Mouse (Mus musculus): ENCODE results near the gene Tex14.
A peak's percentile ranks its signal among the peaks of the same experiment; 100 is the strongest.
"Not testable (repeated sequence)": the region's sequence is repeated elsewhere in the genome, so short reads cannot be mapped to it uniquely, and the experiment has no call there.

Tex14 gene

DNA sequence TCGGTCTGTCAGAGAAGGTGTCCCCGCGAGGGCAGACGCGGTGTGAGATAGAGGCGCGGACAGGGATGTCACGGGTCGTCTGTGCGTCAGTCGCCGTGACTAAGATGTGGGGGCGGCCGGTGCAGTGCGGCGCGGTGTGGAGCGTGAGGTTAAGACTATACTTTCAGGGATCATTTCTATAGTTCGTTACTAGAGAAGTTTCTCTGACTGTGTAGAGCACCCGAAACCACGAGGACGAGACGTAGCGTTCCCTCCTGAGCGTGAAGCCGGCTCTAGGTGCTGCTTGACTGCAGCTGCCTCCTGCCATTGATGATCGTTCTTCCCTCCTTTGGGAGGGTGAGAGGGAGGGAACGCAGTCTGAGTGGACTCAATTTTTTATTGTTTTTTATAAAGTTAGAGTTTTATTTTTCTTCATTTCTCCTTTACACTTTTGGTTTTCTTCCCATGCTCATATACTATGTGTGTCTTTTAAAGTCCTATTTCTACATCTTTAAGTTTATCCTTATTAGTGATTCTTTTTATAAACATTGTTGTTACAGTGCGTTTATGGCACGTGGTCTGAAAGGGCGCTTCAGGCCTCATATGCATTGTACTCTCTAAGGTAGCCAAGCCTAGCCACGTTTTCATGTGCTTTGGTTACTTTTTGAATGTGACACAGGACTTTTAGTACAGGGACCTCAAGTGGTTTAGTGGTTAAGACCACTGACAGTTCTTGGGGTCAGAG lies 43.8 kb downstream of the Tex14 start:
- peak; percentile 56 for DNase-seq (ENCODE audit: low spot score)

DNA sequence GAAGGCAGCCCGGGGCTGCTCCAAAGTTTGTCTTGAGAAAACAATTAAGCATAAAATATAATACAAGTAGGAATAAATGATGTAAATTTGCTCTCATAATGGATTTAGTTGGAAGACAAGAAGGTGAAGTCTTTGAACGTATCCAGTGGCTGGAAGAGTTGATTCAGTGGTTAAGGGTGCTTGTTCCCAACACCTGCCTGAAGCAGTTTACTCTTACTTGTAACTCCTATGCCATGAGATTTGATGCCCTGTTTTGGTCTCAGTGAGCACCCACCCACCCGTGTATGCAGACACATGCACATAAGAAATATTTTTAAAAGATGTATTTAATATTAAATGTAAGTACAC lies 44.3 kb downstream of the Tex14 start:
- DNase-seq (ENCODE audit: low spot score): no peak

- not testable (repeated sequence) for DNase-seq (ENCODE audit: low spot score)
These were observed 45.0 kb downstream of the Tex14 start for GRCm38 (mm10) chr11:87449847-87450246.

DNA sequence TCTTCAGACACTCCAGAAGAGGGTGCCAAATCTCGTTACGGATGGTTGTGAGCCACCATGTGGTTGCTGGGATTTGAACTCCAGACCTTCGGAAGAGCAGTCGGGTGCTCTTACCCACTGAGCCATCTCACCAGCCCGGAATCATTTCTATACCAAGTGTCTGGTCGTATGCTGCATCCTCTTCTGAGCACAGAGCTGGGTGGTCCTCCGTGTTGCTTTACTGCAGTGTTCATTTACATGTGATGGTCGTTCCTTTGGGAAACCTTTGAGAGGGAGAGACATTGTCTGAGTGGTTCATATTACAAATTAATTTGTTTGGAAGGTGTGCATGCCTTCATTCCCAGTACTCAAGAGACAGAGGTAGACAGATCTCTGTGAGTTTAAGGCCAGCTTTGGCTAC lies 47.9 kb downstream of the Tex14 start:
- not testable (repeated sequence) for DNase-seq (ENCODE audit: low spot score)

DNA sequence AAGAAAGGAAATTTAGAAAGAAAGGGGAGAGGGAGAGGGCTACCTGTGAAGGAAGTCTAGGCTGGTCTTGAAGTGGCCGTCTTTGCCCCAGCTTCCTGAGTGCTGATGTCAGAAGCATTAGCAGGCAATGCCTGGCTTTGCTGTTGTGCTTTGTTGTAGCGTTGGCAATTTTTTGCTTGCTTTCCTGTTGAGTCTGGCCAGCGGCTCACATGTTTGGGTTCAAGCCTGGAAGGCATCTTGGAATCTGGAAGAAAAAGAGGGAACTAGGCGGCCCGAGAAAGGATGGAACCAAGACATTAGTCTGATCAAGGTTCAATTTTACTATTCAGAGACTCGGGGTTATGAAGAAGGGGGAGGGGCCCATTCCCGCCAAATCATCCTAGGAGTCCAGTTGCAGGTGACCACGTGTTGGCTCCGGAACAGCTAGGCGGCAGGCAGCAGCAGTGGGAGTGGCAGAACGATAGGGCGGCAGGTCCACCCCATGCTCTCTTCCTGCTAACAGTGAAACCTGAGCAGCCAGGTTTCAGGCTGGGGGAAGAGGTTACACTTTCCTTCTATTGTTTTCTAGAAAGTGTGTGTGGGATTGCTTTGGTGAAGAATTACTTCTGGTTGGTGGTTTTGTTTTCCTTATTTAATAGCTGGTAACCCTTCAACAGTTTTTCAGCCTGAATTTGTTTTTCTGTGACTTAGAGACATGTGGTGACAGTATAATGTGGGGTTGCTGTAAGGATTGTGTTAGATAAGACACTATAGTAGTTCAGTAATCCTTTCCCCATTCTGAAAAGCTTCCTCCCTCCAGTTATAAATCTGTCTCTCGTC lies 48.6 kb downstream of the Tex14 start:
- peak; percentile 36 for DNase-seq (ENCODE audit: low spot score)

DNA sequence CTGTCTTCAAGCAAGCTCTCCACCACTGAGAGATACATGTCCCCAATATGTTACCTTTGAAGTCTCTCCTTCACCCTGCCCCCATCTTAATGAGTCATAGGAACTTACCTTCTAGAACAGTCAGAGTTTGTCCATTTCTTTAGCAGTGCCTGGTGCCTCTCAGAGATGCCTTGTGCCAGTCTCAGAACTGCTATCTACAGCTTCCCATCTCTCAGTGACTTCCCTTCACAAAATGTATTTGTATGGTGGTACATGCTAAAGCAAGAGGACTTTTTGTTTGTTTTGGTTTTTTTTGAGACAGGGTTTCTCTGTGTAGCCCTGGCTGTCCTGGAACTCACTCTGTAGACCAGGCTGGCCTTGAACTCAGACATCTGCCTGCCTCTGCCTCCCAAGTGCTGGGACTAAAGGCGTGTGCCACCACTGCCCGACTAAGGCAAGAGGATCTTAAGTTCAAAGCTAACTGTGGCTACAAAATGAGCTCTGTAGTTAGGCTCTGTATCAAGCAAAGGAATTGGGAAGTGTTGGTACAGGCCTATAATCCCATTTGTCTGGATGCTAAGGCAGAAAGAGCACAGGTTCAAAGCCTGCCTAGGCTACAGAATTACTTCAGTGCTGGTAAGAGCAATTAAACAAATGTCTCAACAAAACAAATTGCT lies 49.3 kb downstream of the Tex14 start:
- DNase-seq (ENCODE audit: low spot score): no peak

- no peak for DNase-seq (ENCODE audit: low spot score)
These were observed 50.7 kb downstream of the Tex14 start for GRCm38 (mm10) chr11:87455573-87455972.

GRCm38 (mm10) chr11:87455984-87456383 lies 51.1 kb downstream of the Tex14 start:
- DNase-seq (ENCODE audit: low spot score): no peak

GRCm38 (mm10) chr11:87460566-87460965 lies 55.7 kb downstream of the Tex14 start:
- no peak for DNase-seq (ENCODE audit: low spot score)

DNA sequence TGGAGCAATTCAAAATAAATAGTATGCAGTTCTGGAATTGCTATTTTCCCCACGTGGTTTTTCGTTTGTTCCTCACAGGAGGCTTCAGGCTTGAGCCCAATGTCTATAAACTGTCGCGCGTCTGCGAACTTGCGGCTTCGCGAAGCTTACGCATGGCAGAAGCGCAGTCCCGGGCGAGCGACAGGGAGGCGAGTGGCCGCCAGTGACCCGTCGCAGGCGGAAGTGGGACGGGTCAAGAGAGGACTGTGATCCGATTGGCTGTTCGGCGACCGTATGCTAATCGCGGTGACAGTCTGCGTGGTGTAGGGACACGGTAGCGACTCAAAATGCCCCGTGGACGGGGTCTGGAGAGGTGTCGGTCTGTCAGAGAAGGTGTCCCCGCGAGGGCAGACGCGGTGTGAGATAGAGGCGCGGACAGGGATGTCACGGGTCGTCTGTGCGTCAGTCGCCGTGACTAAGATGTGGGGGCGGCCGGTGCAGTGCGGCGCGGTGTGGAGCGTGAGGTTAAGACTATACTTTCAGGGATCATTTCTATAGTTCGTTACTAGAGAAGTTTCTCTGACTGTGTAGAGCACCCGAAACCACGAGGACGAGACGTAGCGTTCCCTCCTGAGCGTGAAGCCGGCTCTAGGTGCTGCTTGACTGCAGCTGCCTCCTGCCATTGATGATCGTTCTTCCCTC lies 57.1 kb downstream of the Tex14 start:
- DNase-seq (ENCODE audit: low spot score): peak; percentile 88

DNA sequence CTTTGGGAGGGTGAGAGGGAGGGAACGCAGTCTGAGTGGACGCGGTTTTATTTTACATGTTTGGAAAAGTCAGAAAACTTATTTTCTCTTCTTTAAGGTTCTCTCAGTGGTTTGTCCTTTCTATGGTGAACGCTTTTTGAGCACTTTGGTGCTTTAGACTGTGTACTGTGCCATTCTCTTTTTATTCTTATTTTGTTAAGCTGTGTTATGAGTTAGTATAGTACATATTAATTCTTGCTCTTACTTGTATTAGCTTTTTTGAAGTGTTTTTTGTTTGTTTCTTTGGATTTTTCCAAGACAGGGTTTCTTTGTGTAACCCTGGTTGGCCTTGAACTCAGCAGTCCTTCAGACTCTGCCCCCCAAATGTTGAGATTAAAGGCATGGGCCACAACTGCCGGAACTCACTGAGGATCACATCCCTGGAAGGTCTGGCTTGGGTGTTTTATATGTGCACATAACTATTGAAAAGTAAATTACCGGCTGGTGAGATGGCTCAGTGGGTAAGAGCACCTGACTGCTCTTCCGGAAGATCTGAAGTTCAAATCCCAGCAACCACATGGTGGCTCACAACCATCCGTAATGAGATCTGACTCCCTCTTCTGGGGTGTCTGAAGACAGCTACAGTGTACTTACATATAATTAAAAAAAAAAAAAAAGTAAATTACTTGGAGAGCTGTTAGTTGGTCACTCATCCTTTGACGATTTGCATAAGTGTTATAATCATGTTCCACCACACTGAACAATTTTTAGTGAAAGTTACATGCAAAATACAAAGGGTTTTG lies 57.8 kb downstream of the Tex14 start:
- DNase-seq (ENCODE audit: low spot score): peak; percentile 60

- no peak for DNase-seq (ENCODE audit: low spot score)
These were observed 58.3 kb downstream of the Tex14 start for GRCm38 (mm10) chr11:87463243-87463540.

GRCm38 (mm10) chr11:87463792-87464430 lies 59.0 kb downstream of the Tex14 start:
- DNase-seq (ENCODE audit: low spot score): not testable (repeated sequence)

- peak; percentile 43 for DNase-seq (ENCODE audit: low spot score)
These were observed 61.2 kb downstream of the Tex14 start for GRCm38 (mm10) chr11:87465990-87466593.

- DNase-seq (ENCODE audit: low spot score): peak; percentile 42
These were observed 62.8 kb downstream of the Tex14 start for GRCm38 (mm10) chr11:87467491-87468277.

DNA sequence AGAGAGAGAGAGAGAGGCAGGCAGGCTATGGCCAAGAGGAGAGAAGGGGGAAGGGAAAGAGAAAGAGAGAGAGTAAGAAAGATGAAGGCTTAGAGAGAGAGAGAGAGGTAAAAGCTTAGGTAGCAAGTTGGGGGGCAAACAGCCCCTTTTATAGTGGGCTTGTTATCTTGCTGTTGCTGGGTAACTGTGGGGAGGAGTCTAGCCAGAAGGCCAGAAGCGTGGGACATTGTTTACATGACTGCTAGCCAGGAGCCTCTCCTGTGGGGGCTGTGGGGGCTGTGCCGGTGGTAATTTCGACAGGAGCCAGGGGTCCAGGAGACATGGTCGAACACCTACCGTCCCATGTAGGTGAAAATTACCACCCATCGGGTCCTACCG lies 63.4 kb downstream of the Tex14 start:
- DNase-seq (ENCODE audit: low spot score): no peak

GRCm38 (mm10) chr11:87468706-87469315 lies 63.9 kb downstream of the Tex14 start:
- DNase-seq (ENCODE audit: low spot score): no peak

DNA sequence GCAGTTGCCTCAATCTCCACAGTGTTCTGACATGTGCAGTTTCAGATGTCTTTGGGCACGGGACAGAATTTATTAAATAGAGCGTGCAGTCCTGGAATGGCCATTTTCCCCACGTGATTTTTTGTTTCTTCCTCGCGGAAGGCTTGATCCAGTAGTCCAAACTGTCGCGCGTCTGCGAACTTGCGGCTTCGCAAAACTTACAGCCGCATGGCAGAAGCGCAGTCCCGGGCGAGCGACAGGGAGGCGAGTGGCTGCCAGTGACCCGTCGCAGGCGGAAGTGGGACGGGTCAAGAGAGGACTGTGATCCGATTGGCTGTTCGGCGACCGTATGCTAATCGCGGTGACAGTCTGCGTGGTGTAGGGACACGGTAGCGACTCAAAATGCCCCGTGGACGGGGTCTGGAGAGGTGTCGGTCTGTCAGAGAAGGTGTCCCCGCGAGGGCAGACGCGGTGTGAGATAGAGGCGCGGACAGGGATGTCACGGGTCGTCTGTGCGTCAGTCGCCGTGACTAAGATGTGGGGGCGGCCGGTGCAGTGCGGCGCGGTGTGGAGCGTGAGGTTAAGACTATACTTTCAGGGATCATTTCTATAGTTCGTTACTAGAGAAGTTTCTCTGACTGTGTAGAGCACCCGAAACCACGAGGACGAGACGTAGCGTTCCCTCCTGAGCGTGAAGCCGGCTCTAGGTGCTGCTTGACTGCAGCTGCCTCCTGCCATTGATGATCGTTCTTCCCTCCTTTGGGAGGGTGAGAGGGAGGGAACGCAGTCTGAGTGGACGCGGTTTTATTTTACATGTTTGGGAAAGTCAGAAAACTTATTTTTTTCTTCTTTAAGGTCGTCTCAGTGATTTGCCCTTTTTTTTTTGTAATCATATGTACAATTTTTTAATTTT lies 66.2 kb downstream of the Tex14 start:
- DNase-seq (ENCODE audit: low spot score): peak; percentile 77

DNA sequence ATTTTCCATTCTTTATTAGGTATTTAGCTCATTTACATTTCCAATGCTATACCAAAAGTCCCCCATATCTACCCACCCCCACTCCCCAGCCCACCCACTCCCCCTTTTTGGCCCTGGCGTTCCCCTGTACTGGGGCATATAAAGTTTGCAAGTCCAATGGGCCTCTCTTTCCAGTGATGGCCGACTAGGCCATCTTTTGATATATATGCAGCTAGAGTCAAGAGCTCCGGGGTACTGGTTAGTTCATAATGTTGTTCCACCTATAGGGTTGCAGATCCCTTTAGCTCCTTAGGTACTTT lies 66.8 kb downstream of the Tex14 start:
- DNase-seq (ENCODE audit: low spot score): not testable (repeated sequence)
